Mouse (Mus musculus) hindbrain, embryonic 14.5 days (tissue): Measurements from ENCODE around the gene Large1. TPM values are rescaled to one million over a fixed set of nuclear protein-coding genes. Genes with fewer than 3 reads are reported as not detected.
A peak's percentile ranks its signal among the peaks of the same experiment; 100 is the strongest.

Experiments
- ATAC-seq: fragments of 200-750 bp; cut with Nextera tagmentation; 2 replicates; pipeline ENCODE4 v1.8.0; 2017; ENCODE audit warnings: moderate number of reproducible peaks, mild to moderate bottlenecking, moderate TSS enrichment, moderate library complexity; ENCODE audit not compliant: low FRiP score
- DNase-seq: peaks from one replicate; pipeline ENCODE4 v3.0.0-alpha.2; 2015; ENCODE audit warnings: low spot score
- H3K27ac ChIP-seq: fragments of 300-500 bp; sonication (generic); 2 replicates; pipeline ENCODE4 v1.5.1; 2014; ENCODE audit warnings: mild to moderate bottlenecking, moderate library complexity
- H3K27me3 ChIP-seq: fragments of 300-500 bp; sonication (generic); 2 replicates; pipeline ENCODE4 v1.6.1; 2014; ENCODE audit warnings: mild to moderate bottlenecking, low read length, mixed read lengths; ENCODE audit not compliant: control insufficient read depth, insufficient read depth
- H3K36me3 ChIP-seq: fragments of 300-500 bp; sonication (generic); replicated peaks from 2 replicates; pipeline ENCODE4 v1.6.1; 2014; ENCODE audit not compliant: control insufficient read depth, insufficient read depth
- H3K4me1 ChIP-seq: fragments of 300-500 bp; sonication (generic); replicated peaks from 2 replicates; pipeline ENCODE4 v1.6.1; 2014; ENCODE audit warnings: antibody characterized with exemption, low read length, mixed read lengths; ENCODE audit not compliant: control insufficient read depth, insufficient read depth
- H3K4me2 ChIP-seq: fragments of 300-500 bp; sonication (generic); replicated peaks from 2 replicates; pipeline ENCODE4 v1.6.1; 2014; ENCODE audit warnings: mild to moderate bottlenecking, moderate library complexity
- H3K4me3 ChIP-seq: fragments of 300-500 bp; sonication (generic); replicated peaks from 2 replicates; pipeline ENCODE4 v1.5.1; 2014; ENCODE audit warnings: mild to moderate bottlenecking, low read length
- H3K9ac ChIP-seq: fragments of 300-500 bp; sonication (generic); 2 replicates; pipeline ENCODE4 v1.6.1; 2014
- H3K9me3 ChIP-seq: fragments of 300-500 bp; sonication (generic); 2 replicates; pipeline ENCODE4 v1.6.1; 2016; ENCODE audit warnings: low read length; ENCODE audit not compliant: control insufficient read depth
- WGBS: fragments of 180-500 bp; shearing (Covaris S2); extraction: QIAGEN DNeasy Blood & Tissue Kit; methylation state at CpG from one replicate; pipeline ENCODE4 v1.1.7; 2014; 5-methylcytosine and 5-hydroxymethylcytosine counted together
- polyA plus RNA-seq: library from polyadenylated mRNA; unstranded; fragments of >200 nt; fragmentation: Nextera tagmentation; extraction: Ambion mirVana; gene quantifications from 2 replicates; pipeline ENCODE4 v1.2.1, GENCODE M21; 2014

Gene Large1
- polyA plus RNA-seq, 1 experiment from 2014 or later, result 28.0 TPM

GRCm38 (mm10) chr8:72832371-72832770 lies 521.0 kb downstream of the Large1 start:
- Histone ChIP-seq H3K4me2 (no peak overlapping the region), H3K9me3 (no peaks in the 10 kb centered on the region), H3K9ac (no peak overlapping the region), H3K27me3 (no peaks in the 10 kb centered on the region), H3K4me1 (no peaks in the 10 kb centered on the region), H3K36me3 (peaks cover 11% of the 10 kb centered on the region), H3K27ac (no peak overlapping the region), H3K4me3 (no peak overlapping the region)
- DNase-seq (no peak), ATAC-seq (no peak)
- WGBS, result 91% methylated on average over 1 of the region's 1 CpGs

- no peak overlapping the region for H3K4me3 ChIP-seq
- H3K27me3 ChIP-seq, result no peaks in the 10 kb centered on the region
- H3K9ac ChIP-seq, result no peak overlapping the region
- no peak overlapping the region for H3K27ac ChIP-seq
- 91% methylated on average over 5 of the region's 5 CpGs for WGBS
- no peak overlapping the region for H3K4me2 ChIP-seq
- no peaks in the 10 kb centered on the region for H3K9me3 ChIP-seq
- peaks cover 24% of the 10 kb centered on the region for H3K36me3 ChIP-seq
- ATAC-seq (no peak), DNase-seq (no peak)
- no peaks in the 10 kb centered on the region for H3K4me1 ChIP-seq
Observed at GRCm38 (mm10) chr8:72817655-72818349, 535.5 kb downstream of the Large1 start.

GRCm38 (mm10) chr8:72816679-72817078 lies 536.7 kb downstream of the Large1 start:
- Histone ChIP-seq H3K9me3 (no peaks in the 10 kb centered on the region), H3K27ac (no peak overlapping the region), H3K27me3 (no peaks in the 10 kb centered on the region), H3K36me3 (peaks cover 24% of the 10 kb centered on the region), H3K4me1 (no peaks in the 10 kb centered on the region), H3K4me3 (no peak overlapping the region), H3K9ac (no peak overlapping the region), H3K4me2 (no peak overlapping the region)
- ATAC-seq (no peak), DNase-seq (no peak)

- Histone ChIP-seq H3K4me1 (no peaks in the 10 kb centered on the region), H3K4me3 (no peak overlapping the region), H3K27me3 (no peaks in the 10 kb centered on the region), H3K4me2 (no peak overlapping the region), H3K27ac (no peak overlapping the region), H3K9me3 (no peaks in the 10 kb centered on the region), H3K9ac (no peak overlapping the region), H3K36me3 (peaks cover 24% of the 10 kb centered on the region)
- WGBS, result 84% methylated on average over 7 of the region's 7 CpGs
- DNase-seq (no peak), ATAC-seq (no peak)
Observed at GRCm38 (mm10) chr8:72815681-72816080, 537.7 kb downstream of the Large1 start.

GRCm38 (mm10) chr8:72812690-72813089 lies 540.6 kb downstream of the Large1 start:
- 90% methylated on average over 3 of the region's 3 CpGs for WGBS
- no peak for DNase-seq
- no peaks in the 10 kb centered on the region for H3K9me3 ChIP-seq

GRCm38 (mm10) chr8:72801583-72801982 lies 551.8 kb downstream of the Large1 start:
- 83% methylated on average over 2 of the region's 2 CpGs for WGBS
- Histone ChIP-seq H3K4me2 (no peak overlapping the region), H3K4me3 (no peak overlapping the region), H3K4me1 (no peaks in the 10 kb centered on the region), H3K9ac (no peak overlapping the region), H3K27ac (no peak overlapping the region), H3K9me3 (no peaks in the 10 kb centered on the region; the same call in 1 of the 2 replicates), H3K36me3 (no peaks in the 10 kb centered on the region), H3K27me3 (no peaks in the 10 kb centered on the region)
- no peak for DNase-seq
- no peak for ATAC-seq

More at GRCm38 (mm10) chr8:72812690-72813089, 540.6 kb downstream of the Large1 start:
- no peaks in the 10 kb centered on the region for H3K27me3 ChIP-seq
- no peak overlapping the region for H3K27ac ChIP-seq
- H3K36me3 ChIP-seq, result peaks cover 17% of the 10 kb centered on the region; the same call in 1 of the 2 replicates
- no peak overlapping the region for H3K4me2 ChIP-seq
- H3K4me1 ChIP-seq, result no peaks in the 10 kb centered on the region
- H3K9ac ChIP-seq, result no peak overlapping the region
- no peak overlapping the region for H3K4me3 ChIP-seq
- no peak for ATAC-seq

- Histone ChIP-seq H3K27ac (no peak overlapping the region), H3K9me3 (no peaks in the 10 kb centered on the region), H3K4me1 (no peaks in the 10 kb centered on the region), H3K9ac (no peak overlapping the region), H3K36me3 (no peaks in the 10 kb centered on the region), H3K4me2 (no peak overlapping the region), H3K4me3 (no peak overlapping the region), H3K27me3 (no peaks in the 10 kb centered on the region)
- DNase-seq (no peak), ATAC-seq (no peak)
- WGBS, result 98% methylated on average over 4 of the region's 4 CpGs
Observed at GRCm38 (mm10) chr8:72780644-72781043, 572.7 kb downstream of the Large1 start.

- ATAC-seq, result no peak
- DNase-seq, result no peak
- Histone ChIP-seq H3K4me1 (no peaks in the 10 kb centered on the region), H3K9ac (no peak overlapping the region), H3K36me3 (no peaks in the 10 kb centered on the region), H3K9me3 (no peaks in the 10 kb centered on the region), H3K4me2 (no peak overlapping the region), H3K27me3 (no peaks in the 10 kb centered on the region), H3K4me3 (no peak overlapping the region), H3K27ac (no peak overlapping the region)
- WGBS, result 92% methylated on average over 1 of the region's 1 CpGs
Observed at GRCm38 (mm10) chr8:72777797-72778196, 575.5 kb downstream of the Large1 start.

GRCm38 (mm10) chr8:72766777-72767176 lies 586.6 kb downstream of the Large1 start:
- Histone ChIP-seq H3K4me1 (no peaks in the 10 kb centered on the region), H3K4me2 (no peak overlapping the region), H3K27me3 (no peaks in the 10 kb centered on the region), H3K27ac (no peak overlapping the region), H3K36me3 (no peaks in the 10 kb centered on the region), H3K4me3 (no peak overlapping the region), H3K9me3 (no peaks in the 10 kb centered on the region), H3K9ac (no peak overlapping the region)
- WGBS, result 19% methylated on average over 7 of the region's 7 CpGs
- DNase-seq, result no peak
- ATAC-seq, result no peak

GRCm38 (mm10) chr8:72765696-72766095 lies 587.6 kb downstream of the Large1 start:
- DNase-seq (no peak), ATAC-seq (0 out of 2 replicates have a peak, but pooled peaks have one; percentile 31)
- 74% methylated on average over 4 of the region's 4 CpGs for WGBS
- Histone ChIP-seq H3K4me2 (no peak overlapping the region), H3K36me3 (no peaks in the 10 kb centered on the region), H3K9ac (no peak overlapping the region), H3K27me3 (no peaks in the 10 kb centered on the region), H3K4me1 (no peaks in the 10 kb centered on the region), H3K9me3 (no peaks in the 10 kb centered on the region), H3K4me3 (no peak overlapping the region), H3K27ac (no peak overlapping the region)
